8 mouse cellular contexts compared by ENCODE assay signal in the genomic region with DNA sequence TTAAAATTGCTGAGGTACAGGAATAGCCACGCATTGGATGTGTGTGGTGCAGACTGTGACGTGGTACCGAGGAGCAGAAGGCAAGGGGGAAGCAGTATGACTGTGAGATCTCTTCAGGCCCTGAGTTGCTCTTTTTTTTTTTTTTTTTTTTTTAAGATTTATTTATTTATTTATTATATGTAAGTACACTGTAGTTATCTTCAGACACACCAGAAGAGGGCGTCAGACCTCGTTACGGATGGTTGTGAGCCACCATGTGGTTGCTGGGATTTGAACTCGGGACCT. TPM values are rescaled to one million over a fixed set of nuclear protein-coding genes. Genes with fewer than 3 reads are reported as not detected.
A peak's percentile ranks its signal among the peaks of the same experiment; 100 is the strongest.
DNase-seq lines count a peak whose midpoint lies in the region; ATAC-seq and TF ChIP-seq lines count a peak whose summit lies in the region.
"Not testable (repeated sequence)": the region's sequence is repeated elsewhere in the genome, so short reads cannot be mapped to it uniquely, and the experiment has no call there.
"Had no signal": no experiment of that assay in that cellular context is flagged by ENCODE, and none has a peak within 500 bp of the region (broad histone marks: within the 10 kb centered on the region; RNA-seq: fewer than 3 reads in every experiment).

No protein-coding gene starts in this region.

- TF ChIP-seq CTCF in bone marrow, adult 2 months (IDR thresholded peaks at IDR 0.05; ENCODE audit: control insufficient read depth, insufficient read depth, low read length); lung, postnatal 0 days (IDR thresholded peaks at IDR 0.05): not testable (repeated sequence)

- WGBS in bone marrow, adult 2 months = 44% methylated on average over 7 of the region's 7 CpGs
- WGBS in heart, embryonic 13.5 days = 52% methylated on average over 7 of the region's 7 CpGs
- WGBS in intestine, embryonic 15.5 days = 60% methylated on average over 7 of the region's 7 CpGs
- WGBS in limb, embryonic 14.5 days = 70% methylated on average over 7 of the region's 7 CpGs
- WGBS in lung, postnatal 0 days = 72% methylated on average over 5 of the region's 7 CpGs
- WGBS in neural tube, embryonic 13.5 days = 74% methylated on average over 7 of the region's 7 CpGs

- H3K36me3 ChIP-seq in heart, embryonic 13.5 days = peaks cover 13% of the 10 kb centered on the region
- H3K36me3 ChIP-seq in intestine, embryonic 15.5 days; limb, embryonic 14.5 days (ENCODE audit: control insufficient read depth, insufficient read depth, low read length); lung, postnatal 0 days (ENCODE audit: insufficient read depth, low read length); neural tube, embryonic 13.5 days: not testable (repeated sequence)

- H3K4me1 ChIP-seq in bone marrow, adult 2 months (ENCODE audit: control insufficient read depth, insufficient read depth, low read length); intestine, embryonic 15.5 days (replicated peaks); limb, embryonic 14.5 days (ENCODE audit: control insufficient read depth, insufficient read depth, low read length); lung, postnatal 0 days (ENCODE audit: insufficient read depth, low read depth, low read length); neural tube, embryonic 13.5 days (replicated peaks): not testable (repeated sequence)
- H3K4me1 ChIP-seq in heart, embryonic 13.5 days = peaks cover 13% of the 10 kb centered on the region

- H3K27ac ChIP-seq in bone marrow, adult 2 months (ENCODE audit: control insufficient read depth, insufficient read depth, low read depth, low read length, poor library complexity); limb, embryonic 14.5 days (replicated peaks; ENCODE audit: low read depth, low read length); neural tube, embryonic 13.5 days (replicated peaks): not testable (repeated sequence)
- H3K27ac ChIP-seq in heart, embryonic 13.5 days (replicated peaks) = peak overlapping the region; percentile 96
- peak overlapping the region; percentile 92 for H3K27ac ChIP-seq in intestine, embryonic 15.5 days
- H3K27ac ChIP-seq in lung, postnatal 0 days (ENCODE audit: low read length) = peak overlapping the region; percentile 96

- H3K9me3 ChIP-seq in heart, embryonic 13.5 days; intestine, embryonic 15.5 days; limb, embryonic 14.5 days (ENCODE audit: control insufficient read depth, low read length); lung, postnatal 0 days (ENCODE audit: low read length); neural tube, embryonic 13.5 days: not testable (repeated sequence)

- not testable (repeated sequence) for TF ChIP-seq EP300 in lung, postnatal 0 days (IDR thresholded peaks at IDR 0.05)

- H3K9ac ChIP-seq in heart, embryonic 13.5 days = peak overlapping the region; percentile 93
- H3K9ac ChIP-seq in intestine, embryonic 15.5 days; limb, embryonic 14.5 days (ENCODE audit: low read depth, low read length, severe bottlenecking): not testable (repeated sequence)
- H3K9ac ChIP-seq in lung, postnatal 0 days (replicated peaks; ENCODE audit: low read depth) = peak overlapping the region; percentile 70
- peak overlapping the region; percentile 81 for H3K9ac ChIP-seq in neural tube, embryonic 13.5 days

- H3K27me3 ChIP-seq in heart, embryonic 13.5 days (replicated peaks); intestine, embryonic 15.5 days (replicated peaks); limb, embryonic 14.5 days (ENCODE audit: control insufficient read depth, insufficient read depth, low read length); lung, postnatal 0 days (replicated peaks; ENCODE audit: insufficient read depth, low read length); neural tube, embryonic 13.5 days: not testable (repeated sequence)

- DNase-seq in limb, embryonic 14.5 days (ENCODE audit: low spot score); lung, postnatal 0 days (ENCODE audit: low spot score): not testable (repeated sequence)

- 0 out of 2 replicates have a peak, but pooled peaks have one; percentile 2 for ATAC-seq in erythroid progenitor cell, adult 5-6 weeks (replicated peaks; ENCODE audit: low FRiP score, poor library complexity, severe bottlenecking)
- ATAC-seq in heart, embryonic 13.5 days (ENCODE audit: extremely low read depth, insufficient number of reproducible peaks, low FRiP score, low TSS enrichment); intestine, embryonic 15.5 days; limb, embryonic 14.5 days (ENCODE audit: low FRiP score, low read depth); lung, postnatal 0 days; neural tube, embryonic 13.5 days (ENCODE audit: low read depth): not testable (repeated sequence)

- H3K4me3 ChIP-seq in bone marrow, adult 2 months (replicated peaks; ENCODE audit: control insufficient read depth, low read depth, low read length) = peak overlapping the region; percentile 52
- peak overlapping the region; percentile 83 for H3K4me3 ChIP-seq in heart, embryonic 13.5 days
- peak overlapping the region; percentile 72 for H3K4me3 ChIP-seq in intestine, embryonic 15.5 days (replicated peaks)
- peak overlapping the region; percentile 57 for H3K4me3 ChIP-seq in limb, embryonic 14.5 days (replicated peaks; ENCODE audit: low read length)
- peak overlapping the region; percentile 77 for H3K4me3 ChIP-seq in lung, postnatal 0 days (ENCODE audit: low read depth, low read length)
- peak overlapping the region; percentile 78 for H3K4me3 ChIP-seq in neural tube, embryonic 13.5 days

- H3K4me2 ChIP-seq in heart, embryonic 13.5 days = peak overlapping the region; percentile 84
- peak overlapping the region; percentile 75 for H3K4me2 ChIP-seq in intestine, embryonic 15.5 days (replicated peaks)
- H3K4me2 ChIP-seq in limb, embryonic 14.5 days (replicated peaks; ENCODE audit: low read depth, low read length, severe bottlenecking) = peak overlapping the region; percentile 58
- H3K4me2 ChIP-seq in lung, postnatal 0 days (replicated peaks; ENCODE audit: low read depth, low read length) = peak overlapping the region; percentile 67
- H3K4me2 ChIP-seq in neural tube, embryonic 13.5 days = peak overlapping the region; percentile 69

- TF ChIP-seq POLR2A in bone marrow, adult 2 months (IDR thresholded peaks at IDR 0.05; ENCODE audit: borderline replicate concordance, control insufficient read depth, low read depth, low read length); limb, embryonic 14.5 days (IDR thresholded peaks at IDR 0.05; ENCODE audit: borderline replicate concordance, extremely low read depth, insufficient read depth, insufficient read length): not testable (repeated sequence)

RNA-seq across cellular contexts. Expression of a gene that starts 0.8 kb away (rescaled TPM):
- polyA plus RNA-seq in bone marrow, adult 2 months (2011; ENCODE audit: insufficient read depth, insufficient read length, low replicate concordance, missing spikeins) = 12.2 and 29.0 TPM in 2 replicates
- total RNA-seq in erythroid progenitor cell, adult 5-6 weeks (2015; ENCODE audit: low replicate concordance) = 12.3 and 15.5 TPM in 2 replicates
- total RNA-seq in erythroid progenitor cell, adult 5-6 weeks (2017; ENCODE audit: low replicate concordance) = 14.1 and 20.1 TPM in 2 replicates
- polyA plus RNA-seq in heart, embryonic 13.5 days (2015; fragmentation: Nextera tagmentation; extraction: Ambion mirVana) = 16.0 and 17.9 TPM in 2 replicates
- 19.3 and 23.6 TPM in 2 replicates for polyA plus RNA-seq in intestine, embryonic 15.5 days (2015; fragmentation: Nextera tagmentation; extraction: Ambion mirVana)
- 11.2 and 13.6 TPM in 2 replicates for polyA plus RNA-seq in limb, embryonic 14.5 days (2012; rRNA removed)
- 19.6 and 19.7 TPM in 2 replicates for polyA plus RNA-seq in limb, embryonic 14.5 days (2014; fragmentation: Nextera tagmentation; extraction: Ambion mirVana)
- polyA plus RNA-seq in lung, postnatal 0 days (2015; fragmentation: Nextera tagmentation; extraction: Ambion mirVana) = 17.8 and 20.0 TPM in 2 replicates
- polyA plus RNA-seq in neural tube, embryonic 13.5 days (2015; fragmentation: Nextera tagmentation; extraction: Ambion mirVana) = 9.0 and 10.3 TPM in 2 replicates

RNA-seq across cellular contexts. Expression of a gene that starts 33.4 kb away (rescaled TPM):
- 1.9 TPM in 1 of 2 replicates, not detected in the other for polyA plus RNA-seq in bone marrow, adult 2 months (2011; ENCODE audit: insufficient read depth, insufficient read length, low replicate concordance, missing spikeins)
- total RNA-seq in erythroid progenitor cell, adult 5-6 weeks (2015; ENCODE audit: low replicate concordance) = 0.36 TPM in 1 of 2 replicates, not detected in the other
- 0.77 and 1.1 TPM in 2 replicates for total RNA-seq in erythroid progenitor cell, adult 5-6 weeks (2017; ENCODE audit: low replicate concordance)
- polyA plus RNA-seq in heart, embryonic 13.5 days (2015; fragmentation: Nextera tagmentation; extraction: Ambion mirVana) = 3.7 and 4.2 TPM in 2 replicates
- polyA plus RNA-seq in intestine, embryonic 15.5 days (2015; fragmentation: Nextera tagmentation; extraction: Ambion mirVana) = 4.2 and 4.3 TPM in 2 replicates
- polyA plus RNA-seq in limb, embryonic 14.5 days (2012; rRNA removed) = 1.9 and 2.6 TPM in 2 replicates
- polyA plus RNA-seq in limb, embryonic 14.5 days (2014; fragmentation: Nextera tagmentation; extraction: Ambion mirVana) = 6.4 and 7.3 TPM in 2 replicates
- polyA plus RNA-seq in lung, postnatal 0 days (2015; fragmentation: Nextera tagmentation; extraction: Ambion mirVana) = 0.84 and 0.97 TPM in 2 replicates
- 5.2 and 5.8 TPM in 2 replicates for polyA plus RNA-seq in neural tube, embryonic 13.5 days (2015; fragmentation: Nextera tagmentation; extraction: Ambion mirVana)

RNA-seq across cellular contexts. Expression of a gene that starts 38.4 kb away (rescaled TPM):
- polyA plus RNA-seq in bone marrow, adult 2 months (2011; ENCODE audit: insufficient read depth, insufficient read length, low replicate concordance, missing spikeins) = not detected in 2 replicates
- total RNA-seq in erythroid progenitor cell, adult 5-6 weeks (2015; ENCODE audit: low replicate concordance) = not detected in 2 replicates
- total RNA-seq in erythroid progenitor cell, adult 5-6 weeks (2017; ENCODE audit: low replicate concordance) = not detected in 2 replicates
- 0.08 and 0.24 TPM in 2 replicates for polyA plus RNA-seq in heart, embryonic 13.5 days (2015; fragmentation: Nextera tagmentation; extraction: Ambion mirVana)
- polyA plus RNA-seq in intestine, embryonic 15.5 days (2015; fragmentation: Nextera tagmentation; extraction: Ambion mirVana) = 0.29 and 0.90 TPM in 2 replicates
- 0.12 and 0.14 TPM in 2 replicates for polyA plus RNA-seq in limb, embryonic 14.5 days (2012; rRNA removed)
- 0.33 and 0.51 TPM in 2 replicates for polyA plus RNA-seq in limb, embryonic 14.5 days (2014; fragmentation: Nextera tagmentation; extraction: Ambion mirVana)
- 0.49 and 1.0 TPM in 2 replicates for polyA plus RNA-seq in lung, postnatal 0 days (2015; fragmentation: Nextera tagmentation; extraction: Ambion mirVana)
- 0.12 and 0.31 TPM in 2 replicates for polyA plus RNA-seq in neural tube, embryonic 13.5 days (2015; fragmentation: Nextera tagmentation; extraction: Ambion mirVana)
- total RNA-seq: neutrophil, adult 5-6 weeks had no signal
